In genomic region chr13:104610210-104611111, GRCm38 (mm10) we compare ENCODE assay signal across 8 mouse cellular contexts.
DNase-seq lines count a peak whose midpoint lies in the region; ATAC-seq lines count a peak whose summit lies in the region.

No protein-coding gene starts in this region.

- ATAC-seq in forebrain, embryonic 16.5 days, result no peak

- WGBS in forebrain, embryonic 16.5 days, result 88% methylated on average over 22 of the region's 22 CpGs

- H3K27ac ChIP-seq in forebrain, embryonic 16.5 days (ENCODE audit: low read length), result no peak overlapping the region

- DNase-seq in adrenal gland, adult (ENCODE audit: inconsistent age in 2 of 2, low spot score in 1 of 2), result peak; percentile 44 to 75
- DNase-seq in adrenal gland, adult 18-20 months (ENCODE audit: low spot score in 2 of 2), result no peak
- peak; percentile 79 for DNase-seq in brain, adult 2 months (ENCODE audit: low read depth, low spot score)
- peak; percentile 36 for DNase-seq in kidney, adult 18-20 months
- peak; percentile 81 for DNase-seq in lung, postnatal 25 days (ENCODE audit: low spot score)
- DNase-seq in cerebellum, adult 18-20 months, result no peak
- no peak for DNase-seq in urinary bladder, adult 18-20 months (ENCODE audit: low spot score in 2 of 2)

- H3K9ac ChIP-seq in forebrain, embryonic 16.5 days (replicated peaks; ENCODE audit: low read depth, low read length), result no peak overlapping the region

- no peaks in the 10 kb centered on the region for H3K36me3 ChIP-seq in forebrain, embryonic 16.5 days (ENCODE audit: control insufficient read depth, insufficient read depth)

- H3K27me3 ChIP-seq in forebrain, embryonic 16.5 days (replicated peaks; ENCODE audit: control insufficient read depth, insufficient read depth, low read length), result no peaks in the 10 kb centered on the region

- no peak overlapping the region for H3K4me2 ChIP-seq in forebrain, embryonic 16.5 days (ENCODE audit: low read length)

- no peaks in the 10 kb centered on the region for H3K9me3 ChIP-seq in forebrain, embryonic 16.5 days (ENCODE audit: control insufficient read depth, low read length)

- no peaks in the 10 kb centered on the region for H3K4me1 ChIP-seq in forebrain, embryonic 16.5 days (replicated peaks; ENCODE audit: control insufficient read depth, insufficient read depth, low read length)

- no peak overlapping the region for H3K4me3 ChIP-seq in forebrain, embryonic 16.5 days (replicated peaks; ENCODE audit: low read length)

Comparison
In these comparisons a context has a peak if more than half of its experiments do, and no peak if none do; other contexts are left out.
1. DNase-seq: peak in adrenal gland, adult (2 of 2), brain, adult 2 months (single experiment), kidney, adult 18-20 months (single experiment) and lung, postnatal 25 days (single experiment); none in adrenal gland, adult 18-20 months (0 of 2), cerebellum, adult 18-20 months (0 of 2) and urinary bladder, adult 18-20 months (0 of 2).